Mouse (Mus musculus): ENCODE measurements at regions not wholly inside any gene's neighbourhood (a gene's known extent, or its start where the extent isn't known, plus 50 kb on each side); places are given as distances from the start of the nearest gene placed in this dataset.

DNA sequence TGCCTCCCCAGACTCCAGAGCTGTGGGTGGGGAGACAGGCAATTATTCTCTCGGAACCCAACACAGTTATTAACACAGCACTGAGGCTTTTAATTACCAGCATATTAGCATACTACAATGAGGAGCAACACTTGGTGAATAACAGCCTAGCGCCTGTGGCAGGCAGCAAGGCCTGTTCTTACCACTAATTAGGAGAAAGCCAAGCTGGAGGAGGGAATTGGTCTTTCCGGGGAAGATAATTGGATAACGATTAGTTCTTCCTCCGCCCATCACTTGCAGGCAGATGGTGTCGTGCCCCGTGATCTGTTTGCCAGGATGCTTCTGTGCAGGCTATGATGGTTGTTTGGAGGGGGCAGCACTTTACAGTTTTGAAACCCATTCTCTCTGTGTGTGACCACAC is 62.2 kb upstream of the Kcng1 start:
- intact Hi-C loops (cut with DNase I): no loop called here
- DNase-seq (ENCODE audit: low spot score in 2 of 2): no peak

DNA sequence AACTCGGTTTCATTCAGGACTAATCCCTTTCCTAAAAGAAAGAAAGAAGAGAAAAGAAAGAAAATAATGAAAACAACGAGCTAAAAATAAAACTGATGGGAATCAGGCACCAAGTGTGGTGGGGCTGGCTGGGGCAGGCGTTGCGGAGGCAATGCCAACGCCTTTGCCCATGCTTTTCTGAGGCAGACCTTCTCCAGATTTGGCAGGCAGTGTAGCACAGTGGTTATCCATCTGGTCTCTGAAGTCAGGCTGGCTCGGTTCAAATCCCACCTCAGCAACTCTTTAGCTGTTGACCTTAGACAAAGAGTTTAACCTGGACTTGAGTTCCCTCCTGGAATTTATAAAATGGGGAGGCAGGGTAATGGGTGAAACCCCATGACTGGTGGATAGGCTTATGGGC is 57.3 kb upstream of the Kcng1 start:
- DNase-seq (ENCODE audit: low spot score in 2 of 2): no peak
- intact Hi-C loops (cut with DNase I): no loop called here

DNA sequence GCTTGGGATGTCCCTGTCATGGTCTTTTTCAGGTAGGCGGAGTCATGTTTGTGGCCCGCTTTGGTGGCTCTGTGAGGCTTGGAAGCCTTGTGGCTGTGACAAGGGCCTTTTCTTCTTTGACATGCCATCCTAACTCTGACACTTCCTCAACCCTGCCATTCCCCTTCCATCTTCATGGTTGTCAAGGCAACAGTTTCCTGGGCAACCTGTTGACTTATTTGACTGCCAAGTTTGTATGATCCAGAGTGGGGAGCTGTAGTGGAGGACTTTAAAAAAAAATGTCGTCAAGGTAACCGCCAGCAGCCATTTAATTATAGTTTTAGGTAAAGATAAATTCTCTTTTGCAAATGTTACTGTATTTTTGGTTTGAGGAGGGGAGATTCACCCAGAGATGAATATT is 56.8 kb upstream of the Kcng1 start:
- intact Hi-C loops (cut with DNase I): no loop called here
- peak; percentile 53 to 64 for DNase-seq (ENCODE audit: low spot score in 2 of 2)

DNA sequence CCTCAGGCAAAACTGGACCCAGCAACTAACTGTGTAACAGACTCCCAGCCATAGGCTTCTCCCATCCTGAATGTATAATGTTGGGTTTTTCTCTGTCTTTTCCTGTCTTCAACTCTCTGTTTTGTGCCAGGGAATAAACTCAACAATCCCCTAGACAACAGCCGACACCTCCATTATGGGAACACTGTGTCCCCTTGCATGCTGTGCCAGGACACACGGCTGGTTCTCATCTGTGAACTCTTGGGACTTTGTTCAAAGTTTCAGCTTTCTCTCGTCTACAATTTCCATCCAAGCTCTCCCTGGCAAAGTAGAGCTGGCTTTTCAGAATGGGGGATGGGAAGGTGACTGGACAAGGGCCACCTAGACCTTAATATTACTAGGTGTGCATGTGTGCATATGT is 56.1 kb upstream of the Kcng1 start:
- DNase-seq (ENCODE audit: low spot score in 2 of 2): no peak
- intact Hi-C loops (cut with DNase I): no loop called here

DNA sequence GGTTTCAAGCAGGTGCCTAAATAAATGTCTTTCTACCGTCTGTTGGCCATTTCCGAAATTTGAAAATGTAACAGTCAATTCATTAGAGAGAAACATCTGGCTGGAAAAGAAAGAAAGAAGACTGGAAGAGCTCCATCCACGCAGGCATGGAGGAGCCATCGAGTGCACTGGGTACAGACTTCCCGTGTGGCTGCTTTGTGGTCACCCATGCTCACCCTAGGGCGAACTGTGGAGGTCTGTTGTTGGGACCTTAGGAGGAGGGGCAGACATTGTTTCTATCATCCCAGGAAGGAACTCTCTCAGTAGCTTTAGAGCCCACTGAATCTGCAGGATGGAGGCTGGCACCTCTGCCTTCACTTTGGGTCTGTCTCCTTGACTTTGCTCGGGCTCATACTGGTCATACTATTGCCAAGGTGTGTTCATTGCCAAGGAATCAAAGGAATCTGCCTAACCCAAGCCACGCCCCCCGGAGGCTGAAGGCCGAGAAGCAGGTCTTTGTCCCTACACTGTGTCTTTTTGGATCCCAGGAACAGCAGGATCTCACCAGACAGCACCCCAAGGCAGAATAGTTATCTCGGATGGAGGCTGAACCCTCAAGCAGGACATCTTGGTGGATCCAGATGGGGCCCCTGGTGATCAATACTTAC is 54.3 kb upstream of the Kcng1 start:
- no peak for DNase-seq (ENCODE audit: low spot score in 2 of 2)
- intact Hi-C loops (cut with DNase I): no loop called here

DNA sequence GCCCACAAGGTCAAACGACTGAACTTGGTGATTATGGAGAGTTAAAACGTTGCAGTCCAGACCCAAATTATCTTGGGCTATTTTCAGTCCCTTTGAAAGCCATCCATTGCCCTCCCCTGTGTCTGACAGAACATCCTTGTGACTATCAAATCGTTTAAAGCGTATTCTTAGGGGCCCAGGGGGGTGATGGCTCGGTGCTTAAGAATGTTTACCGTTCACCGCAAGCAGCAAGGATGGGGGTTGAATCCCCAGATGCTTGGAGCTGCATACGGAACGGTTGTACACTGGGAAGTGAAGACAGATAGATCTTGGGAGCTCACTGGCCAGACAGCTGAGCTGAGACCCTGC is 52.7 kb upstream of the Kcng1 start:
- DNase-seq (ENCODE audit: low spot score in 2 of 2): no peak
- intact Hi-C loops (cut with DNase I): no loop called here

DNA sequence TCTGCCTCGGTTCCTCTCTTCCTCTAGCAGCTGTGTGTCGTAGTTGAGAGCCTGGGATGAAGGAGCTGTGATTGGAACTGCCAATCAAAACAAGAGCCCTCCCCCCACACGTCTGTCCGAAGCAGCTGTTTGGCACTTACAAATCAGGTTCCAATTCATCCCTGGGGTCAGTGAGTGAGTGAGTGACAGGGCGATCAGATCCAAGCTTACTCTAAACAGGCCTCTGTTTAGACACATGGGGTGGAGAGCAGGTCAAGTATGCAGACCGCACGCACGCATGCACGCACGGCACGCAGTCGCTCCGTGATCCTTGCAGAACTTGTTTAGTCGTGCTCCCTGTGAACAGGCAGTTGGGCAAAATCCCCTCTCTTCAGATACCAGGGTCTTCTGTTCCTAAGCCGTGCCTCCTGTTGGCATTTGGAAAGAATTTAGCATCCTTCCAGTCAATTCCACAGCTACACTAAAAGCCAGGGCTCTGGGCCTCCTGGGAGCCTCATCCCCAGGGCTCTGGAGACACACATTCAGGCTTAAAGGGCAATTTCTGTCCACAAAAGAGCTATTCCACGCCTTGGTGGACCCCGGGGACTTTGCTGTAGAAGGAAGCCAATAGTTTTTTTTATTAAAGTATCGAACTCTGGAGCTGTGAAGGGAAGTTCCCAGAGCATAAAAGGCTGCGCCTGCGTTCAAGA is 52.2 kb upstream of the Kcng1 start:
- intact Hi-C loops (cut with DNase I): no loop called here
- DNase-seq (ENCODE audit: low spot score in 2 of 2): no peak

DNA sequence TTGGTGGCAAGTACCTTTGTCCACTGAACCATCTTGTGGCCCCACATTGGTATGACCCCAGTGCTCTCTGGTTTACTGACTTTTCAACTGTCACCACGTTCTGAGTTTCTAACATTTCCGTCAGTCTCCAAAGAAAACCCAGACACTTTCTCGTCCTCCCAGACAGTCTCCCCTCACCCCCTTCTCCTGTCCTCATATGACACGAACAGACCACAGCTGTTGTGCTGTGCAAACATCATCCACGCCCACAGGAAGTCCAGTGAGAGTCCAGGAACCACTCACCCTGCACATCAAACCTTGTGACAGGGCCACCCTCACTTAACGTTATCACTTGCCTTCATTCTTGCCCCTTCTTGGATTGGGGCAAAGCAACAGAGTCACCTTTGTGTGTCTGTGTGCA is 51.4 kb upstream of the Kcng1 start:
- intact Hi-C loops (cut with DNase I): no loop called here
- no peak for DNase-seq (ENCODE audit: low spot score in 2 of 2)
